Mouse (Mus musculus): Measurements from ENCODE around the gene C530008M17Rik. TPM values are rescaled to one million over a fixed set of nuclear protein-coding genes. Genes with fewer than 3 reads are reported as not detected.

C530008M17Rik gene
- total and polyA plus RNA-seq, 3 experiments: 3.2 to 10.6 TPM; not detected in 1

GRCm38 (mm10) chr5:76785013-76785412, 128.7 kb downstream of the C530008M17Rik start:
- DNase-seq (ENCODE audit: low read depth, low spot score): no peak
- H3K79me2 ChIP-seq (ENCODE audit: control insufficient read depth, insufficient read depth, low read length, poor library complexity): no peaks in the 10 kb centered on the region
- H3K4me1 ChIP-seq (ENCODE audit: control insufficient read depth in 1 of 2, insufficient read depth in 2 of 2, low read length in 2 of 2): peaks cover 0 to 2% of the 10 kb centered on the region in 2 experiments; a peak in 1 of 4 replicates
- H3K9me3 ChIP-seq (replicated peaks; ENCODE audit: insufficient read depth, low read length): no peaks in the 10 kb centered on the region
- H3K27me3 ChIP-seq (ENCODE audit: control insufficient read depth in 1 of 2, insufficient read depth in 2 of 2, low read length in 2 of 2): no peaks in the 10 kb centered on the region
- H3K4me3 ChIP-seq (ENCODE audit: control insufficient read depth in 1 of 2, insufficient read depth in 1 of 2, low read depth in 2 of 2, low read length in 2 of 2): no peak overlapping the region
- no peak overlapping the region for H3K27ac ChIP-seq (ENCODE audit: control insufficient read depth, low read depth, low read length)
- H3K9ac ChIP-seq (ENCODE audit: control insufficient read depth, low read depth, low read length, poor library complexity, severe bottlenecking): no peak overlapping the region
- peaks cover 0 to under 1% of the 10 kb centered on the region in 2 experiments; a peak in 1 of 4 replicates for H3K36me3 ChIP-seq (ENCODE audit: control insufficient read depth in 1 of 2, insufficient read depth in 2 of 2, low read length in 2 of 2)
- TF ChIP-seq EP300 (IDR thresholded peaks at IDR 0.05; ENCODE audit: low read depth in 1 of 2, low read length in 2 of 2) (no peak), CHD1 (IDR thresholded peaks at IDR 0.05; ENCODE audit: low read depth, low read length) (no peak), CHD2 (IDR thresholded peaks at IDR 0.05; ENCODE audit: low read length) (no peak), MAFK (IDR thresholded peaks at IDR 0.05; ENCODE audit: borderline replicate concordance, low read depth, low read length) (no peak), TCF12 (IDR thresholded peaks at IDR 0.05; ENCODE audit: low read depth, low read length) (no peak), JUND (IDR thresholded peaks at IDR 0.05; ENCODE audit: low read depth, low read length) (no peak)

- Histone ChIP-seq H3K36me3 (ENCODE audit: control insufficient read depth in 1 of 2, insufficient read depth in 2 of 2, low read length in 2 of 2) (peaks cover 0 to 2% of the 10 kb centered on the region in 2 experiments; a peak in 1 of 4 replicates), H3K79me2 (ENCODE audit: control insufficient read depth, insufficient read depth, low read length, poor library complexity) (no peaks in the 10 kb centered on the region), H3K27ac (ENCODE audit: control insufficient read depth, low read depth, low read length) (no peak overlapping the region), H3K27me3 (ENCODE audit: control insufficient read depth in 1 of 2, insufficient read depth in 2 of 2, low read length in 2 of 2) (no peaks in the 10 kb centered on the region), H3K4me1 (ENCODE audit: control insufficient read depth in 1 of 2, insufficient read depth in 2 of 2, low read length in 2 of 2) (peaks cover 2 to 5% of the 10 kb centered on the region in 2 experiments; a peak in 2 of 4 replicates), H3K4me3 (ENCODE audit: control insufficient read depth in 1 of 2, insufficient read depth in 1 of 2, low read depth in 2 of 2, low read length in 2 of 2) (no peak overlapping the region), H3K9me3 (replicated peaks; ENCODE audit: insufficient read depth, low read length) (no peaks in the 10 kb centered on the region), H3K9ac (ENCODE audit: control insufficient read depth, low read depth, low read length, poor library complexity, severe bottlenecking) (no peak overlapping the region)
- TF ChIP-seq CHD2 (IDR thresholded peaks at IDR 0.05; ENCODE audit: low read length) (no peak), MXI1 (IDR thresholded peaks at IDR 0.05; ENCODE audit: low read depth, low read length) (no peak), KAT2A (conservative IDR thresholded peaks at IDR 0.05; ENCODE audit: low read depth, low read length) (no peak), MYC (IDR thresholded peaks at IDR 0.05; ENCODE audit: low read depth, low read length) (no peak), TBP (IDR thresholded peaks at IDR 0.05; ENCODE audit: low read depth, low read length) (no peak), POLR2A (IDR thresholded peaks at IDR 0.05; ENCODE audit: control insufficient read depth in 1 of 2, insufficient read depth in 1 of 2, low read depth in 1 of 2, low read length in 2 of 2, poor library complexity in 1 of 2) (no peak), E2F4 (IDR thresholded peaks at IDR 0.05; ENCODE audit: borderline replicate concordance, low read depth, low read length) (no peak), USF1 (IDR thresholded peaks at IDR 0.05; ENCODE audit: low read depth, low read length) (no peak), ZC3H11A (IDR thresholded peaks at IDR 0.05; ENCODE audit: low read depth, low read length) (no peak), NELFE (IDR thresholded peaks at IDR 0.05; ENCODE audit: low read depth, low read length) (no peak), SIN3A (IDR thresholded peaks at IDR 0.05; ENCODE audit: low read length) (no peak), JUND (IDR thresholded peaks at IDR 0.05; ENCODE audit: low read depth, low read length) (no peak), GATA1 (IDR thresholded peaks at IDR 0.05; ENCODE audit: low read depth, low read length) (no peak), MAZ (IDR thresholded peaks at IDR 0.05; ENCODE audit: low read depth, low read length) (no peak)
- no peak for DNase-seq (ENCODE audit: low read depth, low spot score)
Observed at GRCm38 (mm10) chr5:76789881-76790280, 133.6 kb downstream of the C530008M17Rik start.
